Mouse (Mus musculus) spleen, adult 2 months (tissue): ENCODE measurements around the gene 2200002D01Rik. TPM values are rescaled to one million over a fixed set of nuclear protein-coding genes. Genes with fewer than 3 reads are reported as not detected.

ENCODE experiments used
- DNase-seq, 2 experiments: peaks; one replicate each; pipeline versions ENCODE4 v3.0.0 to v3.0.0-alpha.2; 2012 to 2021; ENCODE audit warnings: low spot score in 2 of 2, low read depth in 1 of 2
- H3K27ac ChIP-seq: fragments of 200-500 bp; 2 replicates; pipeline ENCODE4 v1.5.1; 2012; ENCODE audit warnings: low read length, inconsistent platforms; ENCODE audit not compliant: insufficient read depth
- H3K27me3 ChIP-seq: fragments of 200-500 bp; 2 replicates; pipeline ENCODE4 v1.6.1; 2012; ENCODE audit warnings: mild to moderate bottlenecking, moderate library complexity, low read length, inconsistent platforms; ENCODE audit not compliant: control insufficient read depth, insufficient read depth
- H3K36me3 ChIP-seq: fragments of 200-500 bp; 2 replicates; pipeline ENCODE4 v1.6.1; 2012; ENCODE audit warnings: mild to moderate bottlenecking, low read length, inconsistent platforms; ENCODE audit not compliant: control insufficient read depth, insufficient read depth
- H3K4me1 ChIP-seq: fragments of 200-500 bp; 2 replicates; pipeline ENCODE4 v1.6.1; 2011; ENCODE audit warnings: inconsistent platforms; ENCODE audit not compliant: control insufficient read depth, insufficient read depth, insufficient read length
- H3K4me3 ChIP-seq: fragments of 200-500 bp; 2 replicates; pipeline ENCODE4 v1.5.1; 2011; ENCODE audit warnings: mild to moderate bottlenecking, inconsistent platforms; ENCODE audit not compliant: insufficient read depth, insufficient read length; ENCODE audit errors: extremely low read depth
- CTCF ChIP-seq: fragments of 200-500 bp; IDR thresholded peaks from 2 replicates; pipeline ENCODE4 v1.5.1; 2011; ENCODE audit warnings: mild to moderate bottlenecking, inconsistent platforms; ENCODE audit not compliant: insufficient read depth, insufficient read length, insufficient replicate concordance; ENCODE audit errors: extremely low read depth
- POLR2A ChIP-seq: fragments of 200-500 bp; IDR thresholded peaks from 2 replicates; pipeline ENCODE4 v1.6.1; 2011; ENCODE audit warnings: low read depth, low read length, inconsistent platforms
- WGBS: fragments of 180-500 bp; shearing (Covaris S2); methylation state at CpG from one replicate; pipeline ENCODE4 v1.1.7; 2018; 5-methylcytosine and 5-hydroxymethylcytosine counted together
- polyA plus RNA-seq: library from polyadenylated mRNA; depleted of rRNA; stranded (reverse); fragments of >200 nt; gene quantifications from 2 replicates; pipeline ENCODE4 v1.2.3, GENCODE M21; 2012

Gene 2200002D01Rik
- polyA plus RNA-seq, 1 experiment: 0.51 TPM

DNA sequence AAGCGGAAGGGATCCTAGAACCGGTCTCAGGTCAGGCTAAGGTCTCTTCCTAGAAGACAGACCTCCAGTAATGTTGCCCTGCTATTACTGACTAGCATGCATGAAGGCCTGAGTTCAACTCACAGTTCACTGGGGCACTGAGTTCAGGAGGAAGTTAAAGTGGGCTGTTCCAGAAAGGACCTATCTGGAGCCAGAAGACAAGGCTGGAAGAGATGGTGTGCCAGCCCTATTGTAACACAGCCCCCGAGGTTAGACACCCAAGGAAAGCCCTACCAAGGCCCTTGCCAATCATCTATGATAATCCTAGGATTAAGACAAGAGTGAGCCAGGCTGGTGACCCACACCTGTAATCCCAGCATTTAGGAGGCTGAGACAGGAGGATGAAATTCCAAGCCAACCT, 16.7 kb downstream of the 2200002D01Rik start:
- H3K4me1 ChIP-seq: no peaks in the 10 kb centered on the region; the same call in 1 of the 2 replicates
- no peaks in the 10 kb centered on the region for H3K36me3 ChIP-seq
- 68% methylated on average over 3 of the region's 3 CpGs for WGBS
- TF ChIP-seq CTCF (no peak), POLR2A (no peak)
- no peak for DNase-seq
- 0 out of 2 replicates have a peak overlapping the region, but pooled peaks have one; percentile 52 for H3K27ac ChIP-seq
- H3K4me3 ChIP-seq: peak overlapping the region; percentile 53; the same call in 1 of the 2 replicates
- H3K27me3 ChIP-seq: no peaks in the 10 kb centered on the region; the same call in 1 of the 2 replicates

GRCm38 (mm10) chr7:29230560-29230959, 17.7 kb downstream of the 2200002D01Rik start:
- no peak for DNase-seq
- no peak for TF ChIP-seq CTCF
- TF ChIP-seq POLR2A: no peak
- no peaks in the 10 kb centered on the region for H3K36me3 ChIP-seq
- no peak overlapping the region for H3K27ac ChIP-seq
- H3K27me3 ChIP-seq: no peaks in the 10 kb centered on the region; the same call in 1 of the 2 replicates
- 65% methylated on average over 3 of the region's 3 CpGs for WGBS
- no peaks in the 10 kb centered on the region; the same call in 1 of the 2 replicates for H3K4me1 ChIP-seq
- no peak overlapping the region for H3K4me3 ChIP-seq

DNA sequence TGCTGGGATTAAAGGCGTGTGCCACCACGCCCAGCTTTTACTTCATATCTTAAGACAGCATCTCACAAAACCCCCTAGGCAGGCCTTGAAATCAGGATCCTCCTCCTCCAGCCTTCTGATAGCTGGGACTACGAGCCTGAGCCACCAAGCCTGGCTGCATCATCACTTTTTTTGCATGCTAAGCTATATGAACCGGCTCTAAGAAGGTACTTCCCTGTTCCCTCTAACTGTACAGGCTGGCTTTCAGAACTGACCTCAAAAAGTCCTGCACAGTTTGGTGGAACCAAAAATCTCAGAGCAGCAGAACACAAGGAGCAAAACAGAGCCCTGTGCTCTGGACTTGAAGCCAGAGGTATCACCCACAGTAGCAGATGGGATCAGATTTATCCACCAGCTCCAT, 20.1 kb downstream of the 2200002D01Rik start:
- TF ChIP-seq POLR2A (no peak), CTCF (no peak)
- DNase-seq: no peak
- WGBS: 55% methylated on average over 4 of the region's 4 CpGs
- H3K36me3 ChIP-seq: no peaks in the 10 kb centered on the region
- H3K27ac ChIP-seq: 0 out of 2 replicates have a peak overlapping the region, but pooled peaks have one; percentile 14
- H3K4me3 ChIP-seq: no peak overlapping the region
- H3K4me1 ChIP-seq: no peaks in the 10 kb centered on the region; the same call in 1 of the 2 replicates
- H3K27me3 ChIP-seq: no peaks in the 10 kb centered on the region; the same call in 1 of the 2 replicates

DNA sequence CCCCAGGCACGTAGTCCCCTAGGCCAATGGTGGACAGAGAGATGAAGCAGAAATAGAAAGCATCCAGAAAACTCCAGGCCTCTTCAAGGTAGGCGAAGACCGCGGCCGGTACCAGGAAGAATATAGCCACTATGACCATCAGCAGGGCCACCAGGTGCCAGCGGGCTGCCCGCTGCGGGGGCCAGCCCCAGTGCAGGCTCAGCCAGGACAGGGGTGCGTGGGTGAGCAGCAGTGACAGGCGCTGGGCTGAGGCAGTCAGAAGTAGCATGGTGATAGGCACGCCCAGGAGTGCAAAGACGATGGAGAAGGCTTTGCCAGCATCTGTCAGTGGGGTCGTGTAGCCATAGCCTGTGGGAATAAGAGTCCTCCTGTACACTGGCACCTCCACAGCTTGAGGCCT, 22.7 kb downstream of the 2200002D01Rik start:
- no peak for TF ChIP-seq POLR2A
- TF ChIP-seq CTCF: no peak
- no peak overlapping the region for H3K27ac ChIP-seq
- no peaks in the 10 kb centered on the region for H3K4me1 ChIP-seq
- no peaks in the 10 kb centered on the region for H3K36me3 ChIP-seq
- DNase-seq: no peak
- H3K4me3 ChIP-seq: no peak overlapping the region
- H3K27me3 ChIP-seq: no peaks in the 10 kb centered on the region
- WGBS: 88% methylated on average over 13 of the region's 13 CpGs

DNA sequence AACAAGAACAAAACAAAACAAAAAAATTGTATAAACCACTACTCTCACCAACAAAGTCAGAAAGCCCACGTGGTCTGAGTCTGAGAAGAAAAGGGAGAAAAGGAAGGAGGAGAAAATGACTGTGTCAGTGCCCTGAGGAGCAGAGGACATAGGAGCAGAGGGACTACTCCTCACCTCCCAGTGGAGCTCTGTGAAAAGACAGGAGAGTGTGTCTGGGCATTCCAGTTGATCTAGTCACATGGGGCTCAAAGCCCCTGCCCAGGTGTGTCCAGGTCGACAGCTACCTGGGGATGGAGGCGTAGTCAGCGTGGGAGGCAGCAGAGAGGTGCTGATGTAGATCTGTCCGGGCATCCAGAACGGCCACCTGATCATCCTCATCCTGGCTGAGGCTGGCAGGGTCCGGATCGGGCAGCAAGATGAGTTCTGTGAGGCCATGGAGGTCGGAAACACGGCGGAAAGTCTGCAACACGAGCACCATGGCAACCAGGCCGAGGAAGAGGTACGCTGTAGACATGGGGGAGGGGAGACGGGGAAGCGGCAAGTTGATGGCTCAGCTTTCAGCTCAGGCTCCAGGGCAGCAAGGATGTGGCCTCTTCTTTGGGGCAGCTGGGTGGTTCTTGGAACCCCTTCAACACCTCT, 23.4 kb downstream of the 2200002D01Rik start:
- WGBS: 51% methylated on average over 16 of the region's 16 CpGs
- DNase-seq: no peak
- TF ChIP-seq CTCF (no peak), POLR2A (no peak)
- Histone ChIP-seq H3K4me3 (no peak overlapping the region), H3K36me3 (no peaks in the 10 kb centered on the region), H3K4me1 (no peaks in the 10 kb centered on the region), H3K27me3 (no peaks in the 10 kb centered on the region), H3K27ac (no peak overlapping the region)

DNA sequence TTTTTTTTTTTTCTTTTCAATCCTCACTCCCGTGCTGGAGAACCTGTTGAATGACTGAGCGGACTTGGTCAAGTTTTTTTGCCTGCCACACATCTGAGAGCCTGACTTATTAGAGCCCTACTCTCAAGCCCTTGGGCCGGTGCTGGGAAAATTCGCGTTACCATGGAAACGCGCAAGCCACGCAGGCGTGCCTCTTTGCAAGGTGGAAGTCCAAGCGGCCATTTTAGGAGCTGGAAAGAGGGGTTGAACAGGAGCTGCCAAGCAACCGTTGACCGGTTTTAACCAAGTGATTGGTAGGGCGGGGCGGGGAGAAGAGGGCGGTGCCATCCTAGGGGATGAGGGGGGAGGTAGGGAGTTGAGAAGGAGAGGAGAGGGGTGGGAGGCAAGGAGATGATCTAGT, 33.4 kb downstream of the 2200002D01Rik start:
- H3K4me3 ChIP-seq: no peak overlapping the region
- TF ChIP-seq CTCF (no peak), POLR2A (no peak)
- H3K4me1 ChIP-seq: no peaks in the 10 kb centered on the region
- DNase-seq: no peak
- no peaks in the 10 kb centered on the region for H3K27me3 ChIP-seq
- no peak overlapping the region for H3K27ac ChIP-seq
- no peaks in the 10 kb centered on the region for H3K36me3 ChIP-seq
- 89% methylated on average over 15 of the region's 15 CpGs for WGBS

GRCm38 (mm10) chr7:29214236-29214635, 34.0 kb downstream of the 2200002D01Rik start:
- H3K36me3 ChIP-seq: no peaks in the 10 kb centered on the region
- H3K4me1 ChIP-seq: no peaks in the 10 kb centered on the region
- no peak overlapping the region for H3K4me3 ChIP-seq
- no peaks in the 10 kb centered on the region for H3K27me3 ChIP-seq
- WGBS: 79% methylated on average over 2 of the region's 2 CpGs
- DNase-seq: no peak
- TF ChIP-seq POLR2A: no peak
- TF ChIP-seq CTCF: no peak
- H3K27ac ChIP-seq: no peak overlapping the region
